Mouse (Mus musculus): ENCODE measurements around the gene Cdk4.
A peak's percentile ranks its signal among the peaks of the same experiment; 100 is the strongest.
"Not testable (repeated sequence)": the region's sequence is repeated elsewhere in the genome, so short reads cannot be mapped to it uniquely, and the experiment has no call there.

Gene Cdk4

GRCm38 (mm10) chr10:127058708-127059107 lies 4.6 kb upstream of the Cdk4 start:
- DNase-seq: peak in 1 of 2 experiments; percentile 16

DNA sequence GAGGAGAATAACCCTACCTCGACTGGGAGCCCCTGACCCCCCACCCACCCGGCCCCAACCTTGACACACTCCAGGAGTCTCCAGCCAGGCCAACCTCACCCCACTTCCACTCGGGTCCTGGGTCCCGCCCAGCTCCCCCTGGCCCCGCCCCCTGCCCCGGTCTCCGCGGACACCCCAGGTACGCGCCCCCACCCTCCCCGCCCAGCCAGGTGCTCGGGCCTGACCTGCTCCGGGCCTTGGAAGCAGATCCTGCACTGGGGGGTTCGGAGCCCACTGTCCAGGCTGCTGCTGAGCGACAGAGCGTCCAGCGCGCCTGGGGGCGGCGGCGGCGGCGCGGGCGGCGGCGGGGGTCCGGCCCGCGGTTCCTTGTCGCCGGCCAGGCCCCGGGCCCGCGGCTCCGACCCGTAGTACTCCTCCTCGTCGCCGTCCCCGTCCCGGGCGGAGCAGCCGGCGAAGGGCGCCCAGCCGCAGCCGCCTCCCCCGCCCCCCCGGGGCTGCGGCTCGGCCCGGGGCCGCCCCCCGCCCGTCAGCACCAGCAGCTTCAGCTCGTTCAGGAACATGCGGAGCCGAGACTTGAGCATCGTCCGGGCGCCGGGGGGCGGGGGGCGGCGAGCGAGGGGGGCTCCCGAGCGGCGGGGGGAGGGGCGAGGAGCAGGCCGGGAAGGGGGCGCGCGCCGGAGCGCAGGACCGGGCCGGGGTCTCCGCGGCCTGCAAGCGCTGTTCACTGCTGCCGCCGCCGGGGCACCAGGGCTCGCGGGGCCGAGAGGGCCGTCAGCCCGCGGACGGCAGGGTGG lies 4.0 kb upstream of the Cdk4 start:
- DNase-seq: peak; percentile 16 to 40

- DNase-seq: peak; percentile 75 to 90
Measured at GRCm38 (mm10) chr10:127059968-127060916, 3.1 kb upstream of the Cdk4 start, which contains the start of gene March9. Gene March9 (minus strand): TSS chr10:127060184.

GRCm38 (mm10) chr10:127061085-127061484 lies 2.2 kb upstream of the Cdk4 start:
- DNase-seq: no peak

- DNase-seq: no peak
Measured at GRCm38 (mm10) chr10:127061513-127061912, 1.8 kb upstream of the Cdk4 start.

DNA sequence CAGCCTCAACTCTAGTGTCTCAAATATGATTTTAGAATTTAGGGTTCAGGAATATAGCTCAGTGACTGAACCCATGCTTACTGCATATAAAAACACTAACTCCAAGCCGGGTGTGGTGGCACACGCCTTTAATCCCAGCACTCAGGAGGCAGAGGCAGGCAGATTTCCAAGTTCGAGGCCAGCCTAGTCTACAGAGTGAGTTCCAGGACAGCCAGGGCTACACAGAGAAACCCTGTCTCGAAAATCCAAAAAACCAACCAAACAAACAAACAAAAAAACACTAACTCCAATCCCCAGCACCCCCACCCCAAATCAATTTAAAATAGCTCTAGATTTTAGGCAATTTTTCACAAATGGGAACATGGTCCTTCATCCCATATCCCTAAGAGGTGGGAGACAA lies 1.2 kb upstream of the Cdk4 start:
- DNase-seq: not testable (repeated sequence)

DNA sequence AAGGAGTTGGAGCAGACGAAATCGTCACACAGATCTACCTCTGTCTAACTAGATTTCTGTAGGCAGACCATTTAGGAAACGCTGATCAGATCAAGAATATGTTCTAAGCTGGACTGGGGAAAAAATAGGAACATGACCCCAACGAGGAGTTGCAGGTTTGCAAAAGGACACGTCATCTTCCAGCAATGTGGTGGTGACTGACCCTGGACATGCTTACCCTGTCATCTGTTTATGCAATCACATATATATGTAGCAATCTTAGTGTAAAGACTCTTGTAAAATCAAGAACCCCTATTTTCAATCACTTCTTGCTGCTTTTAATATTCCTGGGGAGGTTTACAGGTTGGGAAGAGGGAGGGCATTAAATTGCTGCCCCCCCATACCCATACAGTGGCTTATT lies 831 bp upstream of the Cdk4 start:
- DNase-seq: no peak

GRCm38 (mm10) chr10:127063913-127064870 lies 858 bp downstream of the Cdk4 start:
- no peak for DNase-seq

DNA sequence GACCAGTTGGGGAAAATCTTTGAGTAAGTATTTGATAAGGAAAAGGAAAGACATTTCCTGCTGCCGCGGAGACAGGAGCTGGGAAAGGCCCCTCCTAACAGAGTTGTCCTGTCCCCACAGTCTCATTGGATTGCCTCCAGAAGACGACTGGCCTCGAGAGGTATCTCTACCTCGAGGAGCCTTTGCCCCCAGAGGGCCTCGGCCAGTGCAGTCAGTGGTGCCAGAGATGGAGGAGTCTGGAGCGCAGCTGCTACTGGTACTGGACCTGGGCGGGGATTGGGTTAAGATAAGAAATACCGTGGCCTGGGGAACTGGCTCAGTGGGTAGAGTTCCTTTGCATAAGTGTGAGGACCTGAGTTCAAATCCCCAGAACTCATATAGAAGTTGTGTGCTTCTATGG lies 2.6 kb downstream of the Cdk4 start:
- DNase-seq: no peak

DNA sequence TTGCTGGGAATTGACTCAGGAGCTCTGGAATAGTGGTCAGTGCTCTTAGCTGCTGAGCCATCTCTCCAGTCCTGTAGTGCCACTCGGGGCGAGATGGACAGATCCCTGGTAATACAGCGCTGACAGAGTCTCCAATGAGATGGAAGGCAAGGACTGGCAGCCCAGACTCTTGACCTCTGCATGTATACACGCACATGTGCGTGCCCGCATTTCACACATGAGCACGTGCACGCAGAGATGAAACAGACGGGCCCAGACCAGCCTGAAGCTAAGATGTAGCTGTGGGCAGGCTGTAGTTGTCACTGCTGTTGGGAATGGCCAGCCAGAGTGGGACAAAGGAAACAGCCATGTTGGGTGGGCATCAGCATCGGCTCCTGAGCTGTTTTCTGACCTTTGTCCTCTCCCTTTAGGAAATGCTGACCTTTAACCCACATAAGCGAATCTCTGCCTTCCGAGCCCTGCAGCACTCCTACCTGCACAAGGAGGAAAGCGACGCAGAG lies 3.2 kb downstream of the Cdk4 start:
- DNase-seq: no peak

DNA sequence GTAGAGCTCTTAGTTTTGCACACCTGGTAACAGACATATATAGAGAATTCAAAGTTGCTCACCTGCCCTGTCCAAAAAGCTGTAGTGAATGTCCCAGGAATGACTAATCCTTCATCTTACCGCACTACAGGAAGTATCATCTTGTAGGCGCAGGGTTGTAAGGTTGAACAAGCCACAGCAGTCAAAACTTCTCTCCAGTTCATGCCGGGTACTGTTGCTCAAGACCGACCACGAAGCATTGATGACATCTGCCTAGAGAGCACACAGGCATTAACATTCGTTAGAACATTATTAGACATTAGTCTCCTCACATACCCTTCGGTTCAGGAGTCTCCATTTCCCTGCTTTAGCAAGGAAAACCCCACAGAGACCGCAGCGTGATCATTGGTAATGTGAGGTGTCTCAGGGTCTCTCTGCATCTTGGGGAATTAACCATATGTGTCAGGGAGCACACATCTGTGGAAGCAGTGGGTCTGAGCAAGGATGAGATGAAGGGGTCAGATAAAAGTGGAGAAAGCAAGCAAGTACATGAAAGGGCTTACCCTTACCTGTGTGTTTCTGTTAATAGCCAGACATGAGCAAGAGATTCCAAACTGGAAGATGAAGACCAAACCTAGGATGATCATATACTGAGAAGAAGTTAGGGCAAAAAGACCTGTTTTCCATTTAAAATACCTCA lies 5.2 kb downstream of the Cdk4 start:
- no peak for DNase-seq

DNA sequence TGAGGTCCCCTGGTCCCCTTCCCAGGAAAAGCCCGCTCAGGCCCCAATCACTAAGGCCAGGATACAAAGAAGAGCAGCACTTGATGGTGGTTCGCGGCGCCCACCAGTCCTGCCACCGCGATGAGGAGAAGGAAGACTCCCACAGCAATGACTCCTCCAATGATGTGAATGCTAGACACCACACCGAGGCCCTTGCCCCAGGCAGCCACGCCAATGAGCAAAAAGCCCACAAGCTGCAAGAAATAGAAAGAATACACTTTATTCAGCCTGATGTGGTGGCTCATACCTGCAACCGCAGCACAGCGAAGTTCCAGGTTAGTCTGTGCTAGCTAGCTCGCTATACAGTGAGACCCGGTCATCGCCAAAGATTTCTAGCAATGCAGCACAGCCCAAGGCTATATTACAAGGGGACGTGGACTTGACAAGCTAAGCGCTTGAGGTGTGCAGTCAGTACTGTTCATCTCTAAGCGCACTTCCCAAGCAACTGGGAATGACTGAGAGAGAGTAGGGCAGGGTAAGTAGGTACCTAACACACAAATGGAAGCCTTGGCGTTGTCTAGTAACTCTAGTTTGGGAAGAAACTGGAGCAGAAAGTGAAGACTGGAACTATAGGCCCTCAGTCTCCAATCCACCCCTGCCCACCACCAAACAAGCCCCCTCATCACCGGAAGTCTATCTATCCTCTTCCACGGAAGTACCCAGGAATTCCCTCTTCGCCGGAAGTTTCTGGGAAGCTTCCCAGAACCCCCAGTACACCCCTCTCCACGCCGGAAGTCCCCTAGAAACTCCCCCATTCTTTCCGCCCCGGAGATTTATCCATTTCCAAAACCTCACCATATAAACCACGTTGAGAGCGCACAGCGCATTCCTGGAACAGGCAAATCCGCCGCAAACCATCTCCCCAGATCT lies 6.2 kb downstream of the Cdk4 start:
- DNase-seq: no peak

DNA sequence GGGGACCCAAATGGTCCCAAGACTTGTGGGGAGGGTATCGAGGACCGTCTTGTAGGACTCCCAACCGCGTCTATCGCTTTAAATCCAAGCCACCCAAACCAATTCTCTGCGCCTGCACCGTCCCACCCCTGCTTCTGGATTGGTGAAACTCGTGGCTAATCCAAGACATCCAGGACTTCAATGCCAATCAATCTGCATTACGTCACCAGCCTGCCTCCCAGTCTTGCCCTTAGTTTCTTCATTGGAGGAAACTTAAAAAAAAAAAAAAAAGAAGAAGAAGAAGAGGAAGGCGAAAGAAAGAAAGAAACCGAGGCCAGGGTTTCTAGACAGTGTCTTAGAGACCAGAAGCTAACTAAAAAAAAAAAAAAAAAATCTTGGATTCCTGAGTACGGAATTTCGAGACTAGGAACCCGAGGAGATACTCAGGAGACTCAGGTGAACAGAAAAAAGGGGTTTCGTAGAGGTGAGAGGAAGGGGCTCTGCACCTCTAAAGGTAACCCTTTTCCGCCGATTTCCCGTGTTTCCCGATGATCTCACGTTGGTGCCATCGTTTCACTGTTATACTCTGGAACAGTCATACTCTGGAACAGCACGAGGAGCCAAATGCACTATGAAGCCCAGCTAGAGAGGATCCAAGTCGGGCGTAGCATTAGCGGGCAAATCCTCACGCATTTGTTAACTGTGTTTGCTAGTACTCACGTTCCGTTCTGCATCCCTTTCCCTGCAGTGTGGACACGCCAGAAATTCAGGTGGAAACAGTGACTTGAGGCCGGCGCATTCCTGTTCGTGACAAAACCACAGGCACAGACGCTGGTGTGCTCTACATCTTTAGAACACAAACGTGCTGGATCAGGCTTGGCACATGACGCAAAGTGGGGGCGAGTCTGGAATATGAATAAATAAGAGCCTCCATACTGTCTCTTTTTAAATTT lies 7.1 kb downstream of the Cdk4 start, which contains the start of gene Tspan31:
Gene Tspan31 (minus strand): TSS at position 75 of the 932 bp plus-strand sequence.
- DNase-seq: peak; percentile 88 to 90

DNA sequence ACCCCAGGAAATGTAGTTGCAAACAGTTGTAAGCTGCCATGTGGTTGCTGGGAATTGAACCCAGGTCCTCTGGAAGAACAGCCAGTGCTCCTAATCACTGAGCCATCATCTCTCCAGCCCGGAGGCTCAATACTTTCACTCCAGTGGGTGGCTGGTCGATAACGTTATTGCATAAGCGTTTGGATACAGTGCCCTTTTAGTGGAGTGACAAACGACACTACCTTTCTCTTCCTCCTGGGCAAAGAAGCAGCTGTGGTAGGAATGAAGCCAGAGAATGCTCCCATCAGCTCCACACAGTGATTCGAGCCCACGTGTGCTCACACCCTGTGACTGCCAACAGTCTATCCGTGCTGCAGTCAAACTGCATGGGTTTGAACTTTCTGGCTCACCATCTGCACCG lies 7.9 kb downstream of the Cdk4 start:
- DNase-seq: no peak

DNA sequence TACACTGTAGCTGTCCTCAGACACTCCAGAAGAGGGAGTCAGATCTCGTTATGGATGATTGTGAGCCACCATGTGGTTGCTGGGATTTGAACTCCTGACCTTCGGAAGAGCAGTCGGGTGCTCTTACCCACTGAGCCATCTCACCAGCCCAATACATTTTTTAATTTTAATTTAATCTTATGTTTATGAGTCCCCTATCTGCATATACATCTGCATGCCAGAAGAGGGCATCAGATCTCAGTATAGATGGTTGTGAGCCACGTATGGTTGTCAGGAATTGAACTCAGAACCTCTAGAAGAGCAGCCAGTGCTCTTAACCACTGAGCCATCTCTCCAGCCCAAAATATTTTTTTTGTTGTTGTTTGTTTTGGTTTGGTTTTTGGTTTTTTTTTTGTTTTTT lies 8.9 kb downstream of the Cdk4 start:
- not testable (repeated sequence) for DNase-seq

DNA sequence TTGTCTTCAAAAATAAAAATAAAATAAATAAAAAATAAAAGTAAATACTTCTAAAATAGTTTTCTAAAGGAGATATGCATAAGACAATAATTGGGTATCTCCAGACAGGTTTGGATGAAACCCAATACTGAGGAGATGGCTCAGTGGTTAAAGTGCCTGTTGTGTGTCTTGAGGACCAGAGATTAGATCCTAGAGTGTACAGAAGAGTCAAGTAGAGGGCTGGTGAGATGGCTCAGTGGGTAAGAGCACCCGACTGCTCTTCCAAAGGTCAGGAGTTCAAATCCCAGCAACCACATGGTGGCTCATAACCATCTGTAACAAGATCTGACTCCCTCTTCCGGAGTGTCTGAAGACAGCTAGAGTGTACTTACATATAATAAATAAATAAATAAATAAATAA lies 9.6 kb downstream of the Cdk4 start:
- not testable (repeated sequence) for DNase-seq

DNA sequence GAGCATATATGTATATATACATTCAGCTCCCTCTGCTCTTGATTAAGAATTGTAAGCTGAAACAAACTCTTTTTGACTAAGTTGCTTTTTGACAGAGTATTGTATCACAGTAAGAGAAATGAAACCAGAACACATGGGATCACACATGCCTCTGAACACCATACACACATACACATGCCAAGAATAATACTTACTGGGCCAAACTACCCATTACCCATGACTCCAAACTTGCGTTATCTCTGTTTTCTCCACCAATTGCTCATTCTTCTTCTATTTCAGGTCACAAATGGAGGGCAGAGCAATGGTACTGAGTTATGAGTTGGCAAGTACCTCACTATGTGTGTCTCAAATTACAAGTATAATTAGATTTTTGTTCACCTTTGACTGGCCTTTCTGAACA lies 10.6 kb downstream of the Cdk4 start:
- DNase-seq: no peak

DNA sequence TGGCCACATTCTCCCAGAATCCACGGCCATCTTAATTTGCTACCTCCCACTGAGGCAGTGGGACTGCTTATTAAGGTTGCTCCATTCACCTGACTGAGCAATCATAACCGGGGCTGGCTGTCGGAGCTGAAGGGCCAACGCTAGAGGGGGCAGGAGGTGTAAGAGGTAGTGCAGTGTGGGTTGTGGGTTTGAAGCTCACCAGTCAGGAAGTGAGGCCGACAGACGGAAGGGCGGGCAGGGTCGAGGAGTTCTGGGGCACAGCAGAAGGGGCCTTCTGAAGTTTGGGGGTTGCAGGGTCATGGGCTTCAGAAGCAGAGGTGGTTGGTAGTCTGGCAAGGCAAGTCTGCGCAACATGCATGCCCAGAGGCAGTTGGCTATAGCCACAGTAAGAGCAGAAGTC lies 11.7 kb downstream of the Cdk4 start, which contains the start of gene Agap2:
Gene Agap2 (plus strand): TSS at position 205 of the 400 bp plus-strand sequence.
- no peak for DNase-seq

DNA sequence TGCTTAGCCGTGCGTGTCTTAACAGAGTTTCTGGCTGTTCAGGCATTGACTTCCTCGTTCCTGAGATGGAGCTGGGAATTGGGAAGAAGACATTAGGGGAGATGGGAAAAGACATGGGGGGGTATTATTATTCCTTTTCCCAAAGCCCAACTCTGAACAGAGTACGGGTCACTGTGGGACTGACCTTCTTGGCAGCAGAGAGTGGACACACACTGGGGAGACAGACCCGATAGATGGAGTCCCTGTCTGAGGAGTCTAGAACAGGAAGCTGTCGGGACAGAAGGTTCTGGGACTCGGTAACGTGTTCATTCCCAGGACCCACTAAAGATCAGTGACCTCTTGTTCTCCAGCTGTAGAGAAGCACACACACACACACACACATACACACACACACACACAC lies 12.3 kb downstream of the Cdk4 start:
- no peak for DNase-seq

All from cerebellum, postnatal 36 days (tissue).